Mouse (Mus musculus): Measurements from ENCODE around the gene Acp7. TPM values are rescaled to one million over a fixed set of nuclear protein-coding genes. Genes with fewer than 3 reads are reported as not detected.

Acp7 gene
- polyA plus RNA-seq, 1 experiment = not detected

GRCm38 (mm10) chr7:28603136-28603535 is 28.0 kb downstream of the Acp7 start:
- 76% methylated on average over 5 of the region's 5 CpGs for WGBS
- no peak for TF ChIP-seq POLR2A (IDR thresholded peaks at IDR 0.05; ENCODE audit: low read depth, low read length)
- TF ChIP-seq CTCF (conservative IDR thresholded peaks at IDR 0.05; ENCODE audit: insufficient read depth, insufficient read length, low read depth, low read length) = no peak
- no peak overlapping the region for H3K27ac ChIP-seq (ENCODE audit: insufficient read depth, low read depth, low read length)
- no peak overlapping the region for H3K4me3 ChIP-seq (ENCODE audit: insufficient read depth, low read depth, low read length)
- H3K4me1 ChIP-seq (ENCODE audit: control insufficient read depth, insufficient read depth, low read length) = no peaks in the 10 kb centered on the region
- no peak for DNase-seq
- no peaks in the 10 kb centered on the region for H3K27me3 ChIP-seq (replicated peaks; ENCODE audit: control insufficient read depth, insufficient read depth, low read length)
- no peaks in the 10 kb centered on the region for H3K36me3 ChIP-seq (ENCODE audit: control insufficient read depth, insufficient read depth, low read length)

- no peaks in the 10 kb centered on the region; the same call in 1 of the 2 replicates for H3K4me1 ChIP-seq (ENCODE audit: control insufficient read depth, insufficient read depth, low read length)
- peak; percentile 60 for TF ChIP-seq CTCF (conservative IDR thresholded peaks at IDR 0.05; ENCODE audit: insufficient read depth, insufficient read length, low read depth, low read length)
- no peak for TF ChIP-seq POLR2A (IDR thresholded peaks at IDR 0.05; ENCODE audit: low read depth, low read length)
- no peak overlapping the region for H3K4me3 ChIP-seq (ENCODE audit: insufficient read depth, low read depth, low read length)
- H3K27me3 ChIP-seq (replicated peaks; ENCODE audit: control insufficient read depth, insufficient read depth, low read length) = no peaks in the 10 kb centered on the region
- no peak overlapping the region for H3K27ac ChIP-seq (ENCODE audit: insufficient read depth, low read depth, low read length)
- DNase-seq = peak; percentile 60
- WGBS = 11% methylated on average over 7 of the region's 7 CpGs
- H3K36me3 ChIP-seq (ENCODE audit: control insufficient read depth, insufficient read depth, low read length) = no peaks in the 10 kb centered on the region
Measured at GRCm38 (mm10) chr7:28601668-28602067, 29.5 kb downstream of the Acp7 start.

- Histone ChIP-seq H3K4me3 (ENCODE audit: insufficient read depth, low read depth, low read length) (no peak overlapping the region), H3K4me1 (ENCODE audit: control insufficient read depth, insufficient read depth, low read length) (peaks cover 6% of the 10 kb centered on the region), H3K27me3 (replicated peaks; ENCODE audit: control insufficient read depth, insufficient read depth, low read length) (no peaks in the 10 kb centered on the region), H3K36me3 (ENCODE audit: control insufficient read depth, insufficient read depth, low read length) (no peaks in the 10 kb centered on the region), H3K27ac (ENCODE audit: insufficient read depth, low read depth, low read length) (no peak overlapping the region)
- peak; percentile 78 for DNase-seq
- TF ChIP-seq POLR2A (IDR thresholded peaks at IDR 0.05; ENCODE audit: low read depth, low read length) = no peak
- peak; percentile 96 for TF ChIP-seq CTCF (conservative IDR thresholded peaks at IDR 0.05; ENCODE audit: insufficient read depth, insufficient read length, low read depth, low read length)
- WGBS = 5% methylated on average over 11 of the region's 11 CpGs
Measured at GRCm38 (mm10) chr7:28601029-28601428, 30.1 kb downstream of the Acp7 start.

- Histone ChIP-seq H3K4me1 (ENCODE audit: control insufficient read depth, insufficient read depth, low read length) (peaks cover 18% of the 10 kb centered on the region), H3K27me3 (replicated peaks; ENCODE audit: control insufficient read depth, insufficient read depth, low read length) (no peaks in the 10 kb centered on the region), H3K27ac (ENCODE audit: insufficient read depth, low read depth, low read length) (no peak overlapping the region), H3K4me3 (ENCODE audit: insufficient read depth, low read depth, low read length) (no peak overlapping the region), H3K36me3 (ENCODE audit: control insufficient read depth, insufficient read depth, low read length) (no peaks in the 10 kb centered on the region)
- 63% methylated on average over 2 of the region's 2 CpGs for WGBS
- DNase-seq = no peak
- TF ChIP-seq CTCF (conservative IDR thresholded peaks at IDR 0.05; ENCODE audit: insufficient read depth, insufficient read length, low read depth, low read length) = no peak
- no peak for TF ChIP-seq POLR2A (IDR thresholded peaks at IDR 0.05; ENCODE audit: low read depth, low read length)
Measured at GRCm38 (mm10) chr7:28598951-28599350, 32.2 kb downstream of the Acp7 start.

GRCm38 (mm10) chr7:28597642-28598446 is 33.3 kb downstream of the Acp7 start, which contains the start of the genes Samd4b and Pak4:
Gene Samd4b (minus strand): TSS chr7:28598144.
Gene Pak4 (minus strand): TSS chr7:28598185.
- no peak for TF ChIP-seq POLR2A (IDR thresholded peaks at IDR 0.05; ENCODE audit: low read depth, low read length)
- no peak for TF ChIP-seq CTCF (conservative IDR thresholded peaks at IDR 0.05; ENCODE audit: insufficient read depth, insufficient read length, low read depth, low read length)
- WGBS = 1% methylated on average over 66 of the region's 66 CpGs
- Histone ChIP-seq H3K27ac (ENCODE audit: insufficient read depth, low read depth, low read length) (peak within 1 kb of the TSS; percentile 90), H3K4me3 (ENCODE audit: insufficient read depth, low read depth, low read length) (peak within 1 kb of the TSS; percentile 72), H3K36me3 (ENCODE audit: control insufficient read depth, insufficient read depth, low read length) (no peaks in the 10 kb centered on the region), H3K27me3 (replicated peaks; ENCODE audit: control insufficient read depth, insufficient read depth, low read length) (no peaks in the 10 kb centered on the region), H3K4me1 (ENCODE audit: control insufficient read depth, insufficient read depth, low read length) (peaks cover 24% of the 10 kb centered on the region)
- peak; percentile 100 for DNase-seq

GRCm38 (mm10) chr7:28597277-28597570 is 33.9 kb downstream of the Acp7 start:
- no peaks in the 10 kb centered on the region for H3K27me3 ChIP-seq (replicated peaks; ENCODE audit: control insufficient read depth, insufficient read depth, low read length)
- peak overlapping the region; percentile 72 for H3K4me3 ChIP-seq (ENCODE audit: insufficient read depth, low read depth, low read length)
- peaks cover 28% of the 10 kb centered on the region for H3K4me1 ChIP-seq (ENCODE audit: control insufficient read depth, insufficient read depth, low read length)
- DNase-seq = no peak
- TF ChIP-seq POLR2A (IDR thresholded peaks at IDR 0.05; ENCODE audit: low read depth, low read length) (no peak), CTCF (conservative IDR thresholded peaks at IDR 0.05; ENCODE audit: insufficient read depth, insufficient read length, low read depth, low read length) (no peak)
- H3K36me3 ChIP-seq (ENCODE audit: control insufficient read depth, insufficient read depth, low read length) = no peaks in the 10 kb centered on the region
- H3K27ac ChIP-seq (ENCODE audit: insufficient read depth, low read depth, low read length) = peak overlapping the region; percentile 90
- 11% methylated on average over 9 of the region's 9 CpGs for WGBS

- Histone ChIP-seq H3K27ac (ENCODE audit: insufficient read depth, low read depth, low read length) (peak overlapping the region; percentile 90), H3K36me3 (ENCODE audit: control insufficient read depth, insufficient read depth, low read length) (no peaks in the 10 kb centered on the region), H3K4me1 (ENCODE audit: control insufficient read depth, insufficient read depth, low read length) (peaks cover 32% of the 10 kb centered on the region), H3K4me3 (ENCODE audit: insufficient read depth, low read depth, low read length) (peak overlapping the region; percentile 72), H3K27me3 (replicated peaks; ENCODE audit: control insufficient read depth, insufficient read depth, low read length) (no peaks in the 10 kb centered on the region)
- DNase-seq = peak; percentile 95
- WGBS = 31% methylated on average over 20 of the region's 20 CpGs
- TF ChIP-seq CTCF (conservative IDR thresholded peaks at IDR 0.05; ENCODE audit: insufficient read depth, insufficient read length, low read depth, low read length) = no peak
- no peak for TF ChIP-seq POLR2A (IDR thresholded peaks at IDR 0.05; ENCODE audit: low read depth, low read length)
Measured at GRCm38 (mm10) chr7:28596436-28597276, 34.5 kb downstream of the Acp7 start.

Data from kidney, adult 2 months (tissue).